Mouse (Mus musculus): ENCODE measurements around the gene Ndufaf1. TPM values are rescaled to one million over a fixed set of nuclear protein-coding genes. Genes with fewer than 3 reads are reported as not detected.

Ndufaf1 gene
- polyA plus RNA-seq, 1 experiment from 2014 or later = 43.0 TPM

GRCm38 (mm10) chr2:119607023-119607422 is 55.6 kb downstream of the Ndufaf1 start:
- 87% methylated on average over 4 of the region's 4 CpGs for WGBS
- Histone ChIP-seq H3K36me3 (peaks cover 16% of the 10 kb centered on the region), H3K4me3 (replicated peaks) (no peak overlapping the region)

More at GRCm38 (mm10) chr2:119607023-119607422, 55.6 kb downstream of the Ndufaf1 start:
- no peak overlapping the region for H3K9ac ChIP-seq
- no peaks in the 10 kb centered on the region for H3K9me3 ChIP-seq
- no peaks in the 10 kb centered on the region for H3K4me1 ChIP-seq
- H3K27me3 ChIP-seq (replicated peaks) = no peaks in the 10 kb centered on the region
- ATAC-seq (ENCODE audit: insufficient read depth, low FRiP score, low read depth) = peak; percentile 38; the same call in 1 of the 2 replicates
- H3K4me2 ChIP-seq = no peak overlapping the region
- H3K27ac ChIP-seq = no peak overlapping the region

Other genes starting within 250 kb of the Ndufaf1 start
- gene Ino80, start 185.1 kb downstream of the Ndufaf1 start, polyA plus RNA-seq (2015; fragmentation: Nextera tagmentation; extraction: Ambion mirVana) = 4.0 and 4.2 TPM in 2 replicates
- gene Exd1, start 115.2 kb downstream of the Ndufaf1 start, polyA plus RNA-seq (2015; fragmentation: Nextera tagmentation; extraction: Ambion mirVana) = 0.42 and 0.48 TPM in 2 replicates
- gene Chp1, start 115.1 kb downstream of the Ndufaf1 start, polyA plus RNA-seq (2015; fragmentation: Nextera tagmentation; extraction: Ambion mirVana) = 68.1 and 73.6 TPM in 2 replicates
- 68.5 and 69.7 TPM in 2 replicates for gene Nusap1, start 44.5 kb downstream of the Ndufaf1 start, polyA plus RNA-seq (2015; fragmentation: Nextera tagmentation; extraction: Ambion mirVana)
- gene Oip5, start 44.4 kb downstream of the Ndufaf1 start, polyA plus RNA-seq (2015; fragmentation: Nextera tagmentation; extraction: Ambion mirVana) = 24.2 and 27.1 TPM in 2 replicates
- 35.8 and 47.4 TPM in 2 replicates for gene Rtf1, start 12.2 kb upstream of the Ndufaf1 start, polyA plus RNA-seq (2015; fragmentation: Nextera tagmentation; extraction: Ambion mirVana)
- 9.8 and 10.2 TPM in 2 replicates for gene Itpka, start 79.5 kb upstream of the Ndufaf1 start, polyA plus RNA-seq (2015; fragmentation: Nextera tagmentation; extraction: Ambion mirVana)
- 2.1 and 2.7 TPM in 2 replicates for gene Ltk, start 97.6 kb upstream of the Ndufaf1 start, polyA plus RNA-seq (2015; fragmentation: Nextera tagmentation; extraction: Ambion mirVana)
- 25.3 and 29.5 TPM in 2 replicates for gene Rpap1, start 124.7 kb upstream of the Ndufaf1 start, polyA plus RNA-seq (2015; fragmentation: Nextera tagmentation; extraction: Ambion mirVana)
- 23.0 and 23.6 TPM in 2 replicates for gene Tyro3, start 134.9 kb upstream of the Ndufaf1 start, polyA plus RNA-seq (2015; fragmentation: Nextera tagmentation; extraction: Ambion mirVana)
- gene Mga, start 234.4 kb upstream of the Ndufaf1 start, polyA plus RNA-seq (2015; fragmentation: Nextera tagmentation; extraction: Ambion mirVana) = 23.3 and 24.5 TPM in 2 replicates

Data from stomach, embryonic 15.5 days (tissue).